Mouse (Mus musculus): ENCODE results near the gene Crtc2. TPM values are rescaled to one million over a fixed set of nuclear protein-coding genes. Genes with fewer than 3 reads are reported as not detected.
"Not testable (repeated sequence)": the region's sequence is repeated elsewhere in the genome, so short reads cannot be mapped to it uniquely, and the experiment has no call there.

Gene Crtc2
- total RNA-seq, 2 experiments from 2014 or later: 57.6 to 57.9 TPM

GRCm38 (mm10) chr3:90265932-90266741 lies 12.2 kb downstream of the Crtc2 start:
- DNase-seq (ENCODE audit: low spot score in 2 of 2): no peak

GRCm38 (mm10) chr3:90266901-90267775 lies 13.2 kb downstream of the Crtc2 start:
- no peak for DNase-seq (ENCODE audit: low spot score in 2 of 2)

DNA sequence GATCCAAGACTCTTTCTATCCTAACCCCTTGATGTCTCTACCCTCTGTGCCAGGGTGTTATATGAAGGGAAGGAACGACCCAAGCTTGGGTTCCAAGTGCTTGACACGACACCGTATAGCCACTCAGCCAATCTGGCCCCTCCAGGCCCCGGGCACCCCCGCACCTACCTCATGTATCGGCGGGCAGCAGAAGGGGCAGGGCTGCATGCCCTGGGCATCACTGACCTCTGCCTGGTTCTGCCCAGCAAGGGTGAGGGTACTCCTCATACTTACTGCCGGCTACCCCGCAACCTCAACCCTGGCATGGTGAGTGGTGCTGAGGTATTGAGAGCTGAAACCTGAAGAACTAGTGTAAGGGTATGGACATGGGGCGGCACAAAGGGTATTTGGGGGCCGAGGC lies 14.2 kb downstream of the Crtc2 start:
- no peak for DNase-seq (ENCODE audit: low spot score in 2 of 2)

DNA sequence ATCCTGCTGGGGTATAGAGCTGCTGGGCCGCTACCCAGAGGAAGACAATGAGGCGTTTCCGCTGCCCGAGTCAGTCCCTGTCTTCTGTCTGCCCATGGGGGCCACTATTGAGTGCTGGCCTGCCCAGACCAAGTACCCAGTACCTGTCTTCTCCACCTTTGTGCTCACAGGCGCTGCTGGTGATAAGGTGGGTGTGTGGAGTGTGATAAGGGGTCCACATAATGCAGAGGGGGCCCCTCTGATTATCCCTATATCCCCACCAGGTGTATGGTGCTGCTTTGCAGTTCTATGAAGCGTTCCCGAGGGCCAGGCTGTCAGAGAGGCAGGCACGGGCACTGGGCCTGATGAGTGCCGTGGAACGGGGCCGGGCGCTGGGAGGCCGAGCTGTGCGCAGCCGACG lies 15.0 kb downstream of the Crtc2 start:
- no peak for DNase-seq (ENCODE audit: low spot score in 2 of 2)

DNA sequence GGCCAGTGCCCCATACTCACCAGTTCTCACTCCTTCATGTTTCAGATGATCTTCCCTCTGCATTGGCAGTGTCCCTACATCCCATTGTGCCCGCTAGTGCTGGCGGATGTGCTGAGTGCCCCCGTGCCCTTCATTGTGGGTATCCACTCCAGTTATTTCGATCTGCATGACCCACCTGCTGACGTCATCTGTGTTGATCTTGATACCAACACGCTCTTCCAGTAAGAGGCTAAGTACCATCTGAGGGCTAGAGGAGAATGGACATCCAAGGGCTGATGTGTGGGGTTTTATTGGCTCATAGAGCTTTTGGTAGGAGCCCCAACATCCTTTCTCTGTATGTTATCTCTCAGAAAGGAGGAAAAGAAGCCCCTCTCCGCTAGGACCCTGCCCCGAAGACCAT lies 16.8 kb downstream of the Crtc2 start:
- DNase-seq (ENCODE audit: low spot score in 2 of 2): no peak

DNA sequence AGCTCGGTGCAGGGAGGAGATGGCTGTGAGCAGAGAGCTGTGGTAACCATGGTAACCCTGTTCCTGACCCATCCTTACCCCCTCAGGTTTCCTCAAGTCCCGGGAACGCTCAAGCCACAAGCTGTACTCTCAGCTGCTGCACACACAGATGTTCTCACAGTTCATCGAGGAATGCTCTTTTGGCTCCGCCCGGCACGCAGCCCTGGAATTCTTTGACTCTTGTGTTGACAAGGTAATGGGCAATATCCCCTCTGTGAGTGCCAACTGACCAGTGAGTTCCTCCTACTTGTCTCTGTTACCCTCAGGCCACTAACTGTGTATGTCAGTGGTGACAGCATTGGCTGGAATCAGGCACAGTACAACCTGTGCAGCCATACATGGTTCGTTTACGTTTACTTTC lies 18.2 kb downstream of the Crtc2 start:
- DNase-seq (ENCODE audit: low spot score in 2 of 2): no peak

- no peak for DNase-seq (ENCODE audit: low spot score in 2 of 2)
These were observed 19.9 kb downstream of the Crtc2 start for GRCm38 (mm10) chr3:90273855-90274254.

DNA sequence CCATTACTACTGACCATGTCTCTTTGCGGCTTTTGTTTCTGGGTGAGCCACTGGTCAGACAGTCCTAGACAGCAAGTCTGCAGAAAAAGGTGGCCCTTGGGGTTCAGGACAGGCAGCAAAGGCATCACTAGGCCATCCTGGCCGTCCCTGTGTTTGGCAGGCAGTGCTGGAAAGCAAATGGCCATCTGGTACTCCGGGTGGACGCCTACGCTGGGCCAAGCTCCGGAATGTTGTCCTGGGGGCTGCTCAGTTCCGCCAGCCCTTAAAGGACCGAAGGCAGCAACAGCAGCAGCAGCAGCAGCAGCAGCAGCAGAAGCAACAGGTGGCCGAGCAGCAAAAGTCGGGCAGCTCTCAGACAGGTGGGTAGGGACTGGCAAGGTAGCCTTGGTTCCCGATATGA lies 21.3 kb downstream of the Crtc2 start:
- no peak for DNase-seq (ENCODE audit: low spot score in 2 of 2)

- no peak for DNase-seq (ENCODE audit: low spot score in 2 of 2)
These were observed 22.9 kb downstream of the Crtc2 start for GRCm38 (mm10) chr3:90276858-90277257.

DNA sequence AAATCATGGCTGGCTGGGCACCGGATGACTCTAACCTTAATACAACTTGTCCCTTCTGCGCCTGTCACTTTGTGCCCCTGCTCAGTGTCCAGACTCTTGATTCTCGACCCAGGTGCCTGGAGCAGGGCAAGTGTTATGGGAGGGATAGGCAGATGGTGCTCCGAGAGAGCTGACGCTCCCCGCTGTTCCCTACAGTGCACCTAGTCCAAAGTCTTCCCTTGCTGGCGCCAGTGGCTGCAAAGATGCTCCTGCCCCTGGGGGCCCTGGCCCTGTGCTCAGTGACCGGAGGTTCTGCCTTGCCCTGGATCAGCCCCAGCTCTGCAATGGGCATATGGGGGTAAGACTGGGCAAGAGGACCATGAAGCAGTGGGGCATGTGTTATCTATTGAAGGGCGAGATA lies 23.8 kb downstream of the Crtc2 start:
- no peak for DNase-seq (ENCODE audit: low spot score in 2 of 2)

DNA sequence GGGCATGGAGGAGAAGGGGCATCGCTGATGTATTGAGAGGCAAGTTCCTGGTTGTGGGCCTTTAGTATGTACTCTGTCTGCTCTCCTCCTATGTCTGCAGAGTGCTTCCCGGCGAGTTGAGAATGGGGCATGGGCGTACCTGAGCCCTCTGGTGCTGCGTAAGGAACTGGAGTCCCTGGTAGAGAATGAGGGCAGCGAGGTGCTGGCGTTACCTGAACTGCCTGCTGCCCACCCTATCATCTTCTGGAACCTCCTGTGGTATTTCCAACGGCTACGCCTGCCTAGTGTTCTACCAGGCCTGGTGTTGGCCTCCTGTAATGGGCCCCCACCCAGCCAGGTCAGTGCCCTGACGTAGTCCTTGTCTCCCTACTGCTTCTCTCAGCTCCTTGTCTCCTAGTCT lies 24.2 kb downstream of the Crtc2 start:
- no peak for DNase-seq (ENCODE audit: low spot score in 2 of 2)

DNA sequence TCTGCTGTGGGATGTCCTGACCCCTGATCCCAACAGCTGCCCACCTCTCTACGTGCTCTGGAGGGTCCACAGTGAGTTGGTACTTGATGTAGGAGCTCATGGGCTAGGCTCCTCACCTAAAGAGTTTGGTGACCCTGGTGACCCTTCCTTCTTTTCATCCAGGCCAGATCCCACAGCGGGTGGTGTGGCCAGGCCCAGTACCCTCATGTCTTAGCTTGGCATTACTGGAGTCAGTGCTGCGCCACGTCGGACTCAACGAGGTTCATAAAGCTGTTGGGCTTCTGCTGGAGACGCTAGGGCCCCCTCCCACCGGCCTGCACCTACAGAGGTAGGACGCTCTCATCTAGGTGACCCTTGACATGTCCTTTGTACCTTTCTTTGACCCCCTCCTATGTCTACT lies 25.3 kb downstream of the Crtc2 start:
- DNase-seq (ENCODE audit: low spot score in 2 of 2): no peak

GRCm38 (mm10) chr3:90279743-90280142 lies 25.8 kb downstream of the Crtc2 start:
- no peak for DNase-seq (ENCODE audit: low spot score in 2 of 2)

DNA sequence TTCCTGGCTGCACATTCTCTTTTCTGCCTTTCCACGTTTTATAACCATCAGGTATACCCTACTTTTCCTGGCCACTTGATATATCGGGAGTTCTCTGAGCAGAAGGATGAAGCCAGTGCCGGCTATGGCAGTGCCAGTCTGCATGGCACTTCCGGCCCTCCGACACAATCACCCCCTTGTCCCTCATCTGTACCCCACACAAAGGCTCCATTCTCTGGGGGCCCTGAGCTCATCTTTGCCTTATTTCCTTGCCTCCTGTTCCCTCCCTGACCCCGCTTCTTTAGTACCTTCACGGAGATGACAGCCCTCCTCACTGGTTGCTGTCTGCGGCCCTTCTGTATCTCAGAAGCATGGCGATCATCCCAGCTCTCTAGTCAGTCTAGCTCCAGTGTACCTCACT lies 26.7 kb downstream of the Crtc2 start:
- no peak for DNase-seq (ENCODE audit: low spot score in 2 of 2)

GRCm38 (mm10) chr3:90284150-90284549 lies 30.2 kb downstream of the Crtc2 start:
- DNase-seq (ENCODE audit: low spot score in 2 of 2): no peak

- DNase-seq (ENCODE audit: low spot score in 2 of 2): not testable (repeated sequence)
These were observed 35.4 kb downstream of the Crtc2 start for GRCm38 (mm10) chr3:90289403-90289802.

- no peak for DNase-seq (ENCODE audit: low spot score in 2 of 2)
These were observed 36.6 kb downstream of the Crtc2 start for GRCm38 (mm10) chr3:90290602-90291001.

- no peak for DNase-seq (ENCODE audit: low spot score in 2 of 2)
These were observed 38.0 kb downstream of the Crtc2 start for GRCm38 (mm10) chr3:90291982-90292344.

DNA sequence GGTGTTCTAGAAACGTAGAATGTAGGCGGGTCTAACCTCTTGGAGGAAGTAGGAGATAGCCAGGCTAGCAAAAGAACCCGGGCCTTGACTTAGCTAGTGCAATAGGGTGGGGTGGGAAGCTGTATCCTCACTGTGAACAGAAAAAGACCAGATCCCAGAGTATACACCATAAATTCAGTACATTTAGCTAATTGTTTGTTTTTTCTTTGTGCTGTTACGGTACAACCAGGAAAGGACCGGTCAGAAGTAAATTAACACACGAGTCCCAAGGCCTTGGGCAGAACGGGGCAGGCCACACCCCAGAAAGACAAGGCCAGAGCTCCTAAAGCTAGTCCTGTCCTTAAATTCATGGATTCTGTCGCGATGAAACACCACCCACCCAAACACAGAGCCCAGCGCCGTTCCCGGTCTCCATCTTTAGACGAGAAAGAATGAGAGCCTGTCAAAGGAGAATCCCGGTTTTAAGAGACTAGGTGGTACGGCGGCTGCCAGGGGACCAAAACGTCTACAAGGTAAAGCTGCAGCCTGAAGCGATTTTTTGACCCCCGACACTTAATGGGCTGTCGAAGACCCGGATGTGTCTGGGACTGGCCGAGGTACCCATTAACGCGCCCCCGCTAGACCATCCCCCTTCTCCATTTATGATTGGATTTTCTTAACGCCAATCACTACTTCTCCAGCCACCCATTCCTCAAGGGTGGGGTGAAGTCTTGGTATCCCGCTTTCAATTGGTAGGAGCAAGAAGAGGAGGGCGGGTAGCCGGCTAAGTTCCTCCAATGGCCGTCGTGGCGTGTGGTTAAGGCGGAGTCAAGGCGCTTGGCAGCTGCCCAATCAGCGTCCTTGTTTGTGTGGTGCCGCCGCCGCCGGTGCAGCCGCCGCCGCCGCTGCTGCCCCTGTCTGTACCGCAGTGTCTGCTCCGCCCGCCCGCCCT lies 38.6 kb downstream of the Crtc2 start, which contains the start of gene Gatad2b:
TSS of gene Gatad2b (plus strand) at position 834 of the 931 bp plus-strand sequence.
- DNase-seq (ENCODE audit: low spot score in 2 of 2): peak; percentile 91 to 96

- DNase-seq (ENCODE audit: low spot score in 2 of 2): peak; percentile 37 to 53
These were observed 39.5 kb downstream of the Crtc2 start for GRCm38 (mm10) chr3:90293352-90294063.

GRCm38 (mm10) chr3:90294064-90294440 lies 40.1 kb downstream of the Crtc2 start:
- DNase-seq (ENCODE audit: low spot score in 2 of 2): no peak

Measured in adrenal gland, postnatal 4 days (tissue).